Mouse (Mus musculus) retina, adult 2 months (tissue): ENCODE measurements around the gene Anxa8.

Experiments used
- DNase-seq: peaks from one replicate; pipeline ENCODE4 v3.0.0-alpha.2; 2012; ENCODE audit warnings: low read depth, low spot score

Gene Anxa8

GRCm38 (mm10) chr14:34085731-34086130, at the start of gene Anxa8:
Anxa8 (plus strand) TSS chr14:34085981.
- no peak for DNase-seq

DNA sequence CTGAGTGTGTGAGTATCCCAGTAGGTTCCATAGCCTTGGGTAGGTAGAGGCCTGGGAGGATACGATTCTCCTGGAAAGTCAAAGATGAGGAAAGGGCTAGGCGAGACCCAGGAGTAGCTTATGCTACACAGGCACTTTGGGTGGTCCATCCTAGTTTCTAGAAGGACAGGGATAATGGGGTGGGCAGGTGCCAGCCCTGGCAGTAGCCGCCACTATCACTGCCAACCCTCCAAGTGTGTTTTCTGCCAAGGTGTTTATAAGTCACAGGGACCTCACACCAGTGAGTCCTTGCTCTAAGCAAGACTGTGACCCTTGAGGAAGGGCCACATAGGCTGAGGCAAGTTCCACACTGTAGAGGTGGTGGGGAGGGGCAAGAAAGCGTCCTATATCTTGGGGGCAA, 44.5 kb upstream of the Anxa8 start:
- DNase-seq, result no peak

DNA sequence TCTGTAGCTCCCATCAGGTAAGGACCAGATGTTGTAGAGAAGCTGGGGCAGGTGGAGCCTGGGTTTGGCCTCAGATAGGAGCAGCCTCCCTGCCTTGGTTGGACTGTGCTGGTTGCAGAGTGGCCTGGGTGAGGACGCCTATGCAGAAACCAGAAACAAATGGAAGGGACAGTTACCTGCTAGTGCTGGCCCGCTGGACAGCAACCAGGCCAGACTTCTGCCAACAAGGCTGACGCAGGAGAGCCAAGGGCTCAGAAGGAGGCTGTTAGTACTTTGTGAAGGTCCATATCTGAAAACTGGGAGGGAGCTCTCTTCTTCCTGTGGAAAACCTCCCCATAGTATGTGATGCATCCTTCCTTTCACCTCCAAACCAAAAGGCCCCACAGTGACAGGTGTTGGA, 42.4 kb upstream of the Anxa8 start:
- no peak for DNase-seq

DNA sequence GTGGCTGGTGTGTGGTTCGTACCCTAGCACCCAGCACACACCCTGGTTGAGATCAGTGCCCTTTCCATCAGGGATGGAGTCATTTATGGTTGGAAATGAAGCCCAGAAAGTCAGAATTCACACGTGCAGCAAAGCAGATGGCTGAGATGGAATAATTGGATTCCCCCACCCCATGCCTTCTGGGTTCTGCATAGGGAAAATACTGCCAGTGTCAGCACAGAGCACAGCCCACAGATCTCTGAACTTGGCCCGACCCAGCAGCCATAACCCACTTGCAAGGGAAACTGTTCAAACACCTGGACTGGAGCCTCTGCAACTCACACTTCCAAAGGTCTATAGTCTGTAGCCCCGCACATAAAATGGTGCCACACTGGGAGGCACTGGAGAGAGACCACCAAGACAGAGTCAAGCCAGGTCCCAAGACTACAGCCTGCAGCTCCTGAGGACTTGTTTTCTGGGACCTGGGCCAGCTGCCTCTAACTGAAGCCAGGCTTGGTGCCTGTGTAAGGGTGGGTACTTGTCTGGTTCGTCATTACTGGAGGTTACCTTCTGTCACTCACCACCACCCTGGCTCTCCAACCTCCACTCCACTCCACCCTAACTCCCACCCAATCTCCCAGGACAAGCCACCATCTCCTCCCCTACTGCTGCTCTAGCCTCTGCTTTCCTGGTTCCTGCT, 35.5 kb upstream of the Anxa8 start:
- DNase-seq, result no peak

- no peak for DNase-seq
These were observed 33.3 kb upstream of the Anxa8 start, which contains the start of gene Antxrl for GRCm38 (mm10) chr14:34052516-34052915. Antxrl (plus strand) TSS chr14:34052707.

GRCm38 (mm10) chr14:34071665-34072064, 14.1 kb upstream of the Anxa8 start:
- DNase-seq, result no peak

- no peak for DNase-seq
These were observed 10.4 kb upstream of the Anxa8 start for GRCm38 (mm10) chr14:34075346-34075745.

DNA sequence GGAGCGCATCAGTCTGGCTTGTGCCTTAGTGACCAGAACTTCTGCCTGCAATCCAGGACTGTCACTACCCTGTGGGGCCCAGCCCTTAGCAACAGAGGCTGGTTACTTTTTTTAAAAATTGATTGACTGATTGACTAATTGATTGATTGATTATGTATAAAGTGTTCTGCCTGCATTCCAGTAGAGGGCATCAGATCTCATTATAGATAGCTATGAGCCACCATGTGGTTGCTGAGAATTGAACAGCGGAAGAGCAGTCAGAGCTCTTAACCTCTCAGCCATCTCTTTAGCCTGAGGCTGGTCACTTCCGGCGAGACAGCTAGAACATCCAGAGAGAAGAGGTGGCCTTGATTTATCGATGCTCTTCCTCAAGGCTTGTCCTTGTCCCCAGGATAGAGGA, 8.6 kb upstream of the Anxa8 start:
- DNase-seq, result no peak

DNA sequence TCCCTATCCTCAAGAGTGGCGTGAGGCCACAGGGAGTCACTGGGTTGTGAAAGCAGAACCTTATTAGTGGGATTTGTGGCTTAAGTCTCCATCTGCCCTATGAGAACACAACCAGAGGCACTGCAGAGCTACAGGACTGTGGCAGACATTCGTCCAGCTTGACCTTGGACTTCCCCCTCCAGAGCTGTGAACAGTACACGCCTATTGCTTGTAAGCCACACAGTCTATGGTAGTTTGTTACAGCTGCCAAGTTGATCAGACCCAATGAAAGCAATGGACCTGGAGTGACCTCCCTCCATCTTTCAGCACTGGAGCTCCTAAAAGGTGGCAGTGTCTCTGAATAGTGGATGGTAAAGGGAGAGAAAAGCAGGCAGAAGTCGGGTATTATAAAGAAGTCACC, 7.5 kb upstream of the Anxa8 start:
- DNase-seq, result peak; percentile 22

- DNase-seq, result peak; percentile 72
These were observed 5.3 kb upstream of the Anxa8 start for GRCm38 (mm10) chr14:34080321-34080997.

GRCm38 (mm10) chr14:34086806-34087205, 1.0 kb downstream of the Anxa8 start:
- no peak for DNase-seq

- DNase-seq, result no peak
These were observed 2.1 kb downstream of the Anxa8 start for GRCm38 (mm10) chr14:34087856-34088398.

DNA sequence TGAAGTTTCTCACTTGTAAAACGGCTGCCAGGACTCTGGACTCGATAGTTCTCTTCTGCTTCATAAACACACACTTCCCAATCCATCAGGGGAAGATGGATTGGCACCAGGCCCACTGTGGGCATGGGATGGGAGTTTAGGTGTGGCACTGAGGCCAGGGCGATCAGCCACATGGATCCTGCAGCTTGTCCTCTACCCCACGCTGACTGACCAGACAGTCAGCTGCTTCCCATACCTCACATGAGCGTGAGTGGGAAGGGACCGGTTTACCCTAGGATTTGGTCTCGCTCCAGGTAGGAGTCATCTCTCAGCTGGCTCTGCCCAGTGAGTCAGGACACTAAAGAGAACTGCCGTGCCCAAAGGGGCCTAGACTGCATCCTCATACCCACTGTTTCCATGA, 4.0 kb downstream of the Anxa8 start:
- no peak for DNase-seq

- no peak for DNase-seq
These were observed 5.7 kb downstream of the Anxa8 start for GRCm38 (mm10) chr14:34091475-34091874.

GRCm38 (mm10) chr14:34092856-34093255, 7.1 kb downstream of the Anxa8 start:
- DNase-seq, result no peak

DNA sequence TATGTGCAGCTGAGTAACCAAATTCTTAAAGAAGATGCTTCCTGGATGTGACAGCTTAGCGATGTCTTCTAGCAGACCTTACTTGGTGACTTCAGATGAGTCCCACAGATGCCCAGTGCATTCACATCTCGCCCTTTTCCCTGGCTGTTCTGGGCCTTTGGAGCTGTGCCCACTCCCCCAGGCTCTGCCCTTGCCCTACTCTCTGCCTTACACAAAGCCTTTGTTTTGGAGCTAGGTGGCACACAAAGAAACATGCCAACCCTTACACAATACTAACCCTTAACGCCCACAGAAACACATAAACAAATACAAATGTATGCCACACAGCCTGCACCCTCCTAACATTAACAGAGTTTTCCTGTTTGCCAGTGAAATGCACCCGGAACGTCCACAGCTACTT, 10.4 kb downstream of the Anxa8 start:
- no peak for DNase-seq

DNA sequence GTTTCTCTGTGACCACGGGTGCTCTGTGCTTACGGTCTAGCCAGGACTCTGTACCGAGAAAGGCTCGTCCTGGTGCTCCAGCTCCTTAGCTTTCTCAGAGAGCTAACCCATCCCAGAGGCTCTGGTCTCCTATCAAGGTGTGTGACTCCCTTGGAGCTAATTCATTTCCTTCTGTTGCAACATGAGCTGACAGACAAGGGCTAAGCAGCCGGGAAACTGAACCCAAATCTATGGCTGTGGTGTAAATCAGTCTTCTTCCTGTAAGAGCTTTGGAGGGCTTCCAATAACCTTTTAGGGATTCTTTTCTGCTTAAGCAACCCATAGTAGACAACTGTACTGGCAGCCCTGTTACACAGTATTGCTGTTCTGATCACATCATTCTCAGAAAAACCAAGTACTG, 16.8 kb downstream of the Anxa8 start, which contains the start of gene A630023A22Rik:
A630023A22Rik (minus strand) TSS at position 154 of the 400 bp plus-strand sequence.
- no peak for DNase-seq

DNA sequence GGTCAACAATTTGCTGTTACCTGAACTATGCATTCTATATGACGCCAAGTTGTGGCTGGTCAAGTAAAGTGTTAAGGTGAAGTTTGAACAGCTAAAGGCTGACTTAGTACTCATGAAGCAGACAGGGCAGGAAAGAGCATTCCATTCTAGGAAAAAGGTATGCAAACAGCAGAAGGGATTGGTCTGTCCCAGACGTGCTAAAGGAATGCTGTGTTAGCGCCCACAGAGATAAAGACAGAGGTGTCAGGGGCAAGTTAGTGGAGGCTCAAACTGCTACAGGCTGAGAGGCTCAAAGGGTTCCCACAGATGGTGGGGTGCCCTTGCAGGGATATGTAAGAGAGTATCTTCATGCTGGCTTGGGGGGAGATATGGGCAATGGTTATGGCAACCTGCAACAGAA, 18.1 kb downstream of the Anxa8 start:
- DNase-seq, result no peak

- peak; percentile 58 for DNase-seq
These were observed 19.1 kb downstream of the Anxa8 start for GRCm38 (mm10) chr14:34104892-34105291.

DNA sequence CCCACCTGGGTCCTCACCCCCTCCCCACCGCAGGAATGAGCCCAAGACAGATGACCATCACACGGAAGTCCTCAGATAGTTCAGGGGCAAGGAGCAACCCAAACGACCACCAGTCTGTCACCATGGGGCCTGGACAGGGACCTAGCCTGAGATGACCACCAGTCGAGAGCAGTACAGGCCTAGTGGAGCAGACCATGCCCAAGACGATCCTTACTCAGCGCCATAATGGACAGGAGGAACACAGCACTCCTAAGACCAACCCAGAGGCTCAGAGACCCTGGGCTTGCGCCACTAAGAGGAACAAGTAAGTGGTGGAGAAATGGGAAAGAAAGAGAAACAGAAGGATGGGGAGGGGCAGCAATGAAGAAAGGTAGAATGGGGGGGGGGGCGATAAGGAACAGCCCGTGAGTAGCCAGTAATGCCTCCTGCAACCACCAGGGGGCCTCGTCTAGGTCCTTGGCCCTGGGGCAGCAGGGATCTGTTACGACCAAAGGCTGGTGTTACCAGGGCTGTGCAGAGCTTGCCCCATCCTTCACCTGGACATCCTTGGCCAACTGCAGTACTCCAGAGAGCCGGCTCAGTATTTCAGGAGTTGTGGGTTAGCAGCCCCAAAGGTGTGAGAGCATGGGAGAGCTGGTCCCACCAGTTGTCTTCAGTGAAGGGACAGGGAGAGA, 20.7 kb downstream of the Anxa8 start:
- DNase-seq, result no peak

- no peak for DNase-seq
These were observed 21.8 kb downstream of the Anxa8 start for GRCm38 (mm10) chr14:34107594-34107993.

DNA sequence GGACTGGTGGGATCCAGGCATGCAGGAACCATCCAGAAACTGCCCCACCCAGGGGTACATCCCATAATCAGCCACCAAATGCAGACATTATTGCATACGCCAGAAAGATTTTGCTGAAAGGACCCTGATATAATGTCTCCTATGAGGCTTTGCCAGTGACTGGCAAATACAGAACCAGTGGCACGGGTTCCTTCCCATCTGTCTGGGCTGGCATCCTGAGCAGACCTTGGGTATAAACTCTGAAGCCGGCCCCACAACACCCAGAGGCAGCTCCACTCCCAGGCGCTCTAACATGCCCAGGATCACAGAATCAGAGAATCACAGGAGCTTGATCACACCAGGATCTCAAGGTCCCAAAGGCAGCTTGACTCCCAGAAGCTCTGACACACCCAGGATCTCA, 28.5 kb downstream of the Anxa8 start:
- no peak for DNase-seq
